Mouse (Mus musculus): ENCODE measurements at regions not wholly inside any gene's neighbourhood (a gene's known extent, or its start where the extent isn't known, plus 50 kb on each side); places are given as distances from the start of the nearest gene placed in this dataset.

GRCm38 (mm10) chr11:52533379-52533778, 137.2 kb downstream of the 9530068E07Rik start:
- no peak overlapping the region for H3K27ac ChIP-seq (ENCODE audit: low read depth, low read length)
- H3K4me2 ChIP-seq (ENCODE audit: low read length): no peak overlapping the region
- H3K36me3 ChIP-seq (ENCODE audit: control insufficient read depth, insufficient read depth, low read length): no peaks in the 10 kb centered on the region
- no peaks in the 10 kb centered on the region for H3K9me3 ChIP-seq (replicated peaks; ENCODE audit: control insufficient read depth, low read length)
- no peaks in the 10 kb centered on the region for H3K4me1 ChIP-seq (ENCODE audit: control insufficient read depth, insufficient read depth, low read length)
- WGBS: 59% methylated on average over 5 of the region's 5 CpGs
- H3K9ac ChIP-seq (ENCODE audit: low read length): no peak overlapping the region
- no peak overlapping the region for H3K4me3 ChIP-seq (ENCODE audit: low read depth, low read length)
- peak; percentile 15 for DNase-seq (ENCODE audit: low spot score)
- no peak for ATAC-seq
- no peaks in the 10 kb centered on the region; the same call in 1 of the 2 replicates for H3K27me3 ChIP-seq (replicated peaks; ENCODE audit: control insufficient read depth, insufficient read depth, low read length)

DNA sequence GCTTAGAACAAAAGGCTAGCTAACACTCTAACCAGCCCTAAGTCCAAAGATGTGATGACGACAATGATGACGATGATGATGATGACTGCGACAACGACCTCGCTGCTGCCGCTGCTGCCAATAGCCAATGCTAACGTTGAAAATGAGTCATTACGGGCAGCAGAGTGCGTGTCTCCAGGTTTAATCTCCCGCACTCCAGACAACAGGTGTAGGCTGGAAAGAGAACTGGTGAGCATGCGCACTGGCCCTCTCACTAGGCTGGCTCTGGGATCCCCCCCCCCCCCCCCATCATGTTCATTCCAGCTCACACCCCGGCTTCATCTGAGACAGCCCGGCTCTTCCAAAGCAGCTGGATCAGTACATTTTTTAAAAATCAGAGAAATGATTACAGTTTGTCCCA, 138.4 kb downstream of the 9530068E07Rik start:
- no peak overlapping the region for H3K4me3 ChIP-seq (ENCODE audit: low read depth, low read length)
- H3K9ac ChIP-seq (ENCODE audit: low read length): no peak overlapping the region
- H3K27me3 ChIP-seq (replicated peaks; ENCODE audit: control insufficient read depth, insufficient read depth, low read length): no peaks in the 10 kb centered on the region
- no peaks in the 10 kb centered on the region for H3K4me1 ChIP-seq (ENCODE audit: control insufficient read depth, insufficient read depth, low read length)
- H3K4me2 ChIP-seq (ENCODE audit: low read length): no peak overlapping the region
- ATAC-seq: no peak
- H3K27ac ChIP-seq (ENCODE audit: low read depth, low read length): no peak overlapping the region
- H3K9me3 ChIP-seq (replicated peaks; ENCODE audit: control insufficient read depth, low read length): no peaks in the 10 kb centered on the region
- H3K36me3 ChIP-seq (ENCODE audit: control insufficient read depth, insufficient read depth, low read length): no peaks in the 10 kb centered on the region
- DNase-seq (ENCODE audit: low spot score): peak; percentile 20
- WGBS: 49% methylated on average over 13 of the region's 13 CpGs

- DNase-seq (ENCODE audit: low spot score) (no peak), ATAC-seq (no peak)
- H3K36me3 ChIP-seq (ENCODE audit: control insufficient read depth, insufficient read depth, low read length): no peaks in the 10 kb centered on the region
- H3K9me3 ChIP-seq (replicated peaks; ENCODE audit: control insufficient read depth, low read length): no peaks in the 10 kb centered on the region
- H3K27me3 ChIP-seq (replicated peaks; ENCODE audit: control insufficient read depth, insufficient read depth, low read length): no peaks in the 10 kb centered on the region
- H3K4me3 ChIP-seq (ENCODE audit: low read depth, low read length): no peak overlapping the region
- no peaks in the 10 kb centered on the region for H3K4me1 ChIP-seq (ENCODE audit: control insufficient read depth, insufficient read depth, low read length)
- 82% methylated on average over 2 of the region's 2 CpGs for WGBS
- H3K9ac ChIP-seq (ENCODE audit: low read length): no peak overlapping the region
- H3K27ac ChIP-seq (ENCODE audit: low read depth, low read length): no peak overlapping the region
- H3K4me2 ChIP-seq (ENCODE audit: low read length): no peak overlapping the region
Measured at GRCm38 (mm10) chr11:52536211-52536610, 140.0 kb downstream of the 9530068E07Rik start.

DNA sequence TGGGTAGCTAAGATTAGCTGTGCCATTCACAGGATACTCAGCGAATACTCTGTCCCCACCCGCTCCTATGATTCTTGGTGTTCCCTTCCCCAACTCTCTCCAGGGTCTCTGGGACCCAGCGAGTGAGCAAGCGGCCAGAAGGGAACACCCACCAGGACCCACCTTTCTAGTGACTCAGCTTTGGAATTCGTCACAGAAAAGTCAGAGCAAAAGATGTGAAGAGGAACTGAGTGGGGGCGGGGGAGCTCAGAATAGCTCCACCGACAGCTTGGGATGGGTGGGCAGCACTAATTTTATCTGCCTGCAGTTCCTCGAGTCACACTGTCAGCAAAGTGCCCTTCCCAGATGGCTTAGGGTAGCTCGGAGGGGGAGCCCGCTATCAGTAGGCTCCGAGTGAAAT, 140.6 kb downstream of the 9530068E07Rik start:
- Histone ChIP-seq H3K9me3 (replicated peaks; ENCODE audit: control insufficient read depth, low read length) (no peaks in the 10 kb centered on the region), H3K4me3 (ENCODE audit: low read depth, low read length) (no peak overlapping the region), H3K27me3 (replicated peaks; ENCODE audit: control insufficient read depth, insufficient read depth, low read length) (no peaks in the 10 kb centered on the region), H3K4me2 (ENCODE audit: low read length) (no peak overlapping the region), H3K36me3 (ENCODE audit: control insufficient read depth, insufficient read depth, low read length) (no peaks in the 10 kb centered on the region), H3K4me1 (ENCODE audit: control insufficient read depth, insufficient read depth, low read length) (no peaks in the 10 kb centered on the region), H3K27ac (ENCODE audit: low read depth, low read length) (no peak overlapping the region), H3K9ac (ENCODE audit: low read length) (no peak overlapping the region)
- ATAC-seq (no peak), DNase-seq (ENCODE audit: low spot score) (no peak)
- 72% methylated on average over 11 of the region's 11 CpGs for WGBS

GRCm38 (mm10) chr11:52537819-52538435, 141.7 kb downstream of the 9530068E07Rik start:
- no peaks in the 10 kb centered on the region for H3K27me3 ChIP-seq (replicated peaks; ENCODE audit: control insufficient read depth, insufficient read depth, low read length)
- DNase-seq (ENCODE audit: low spot score) (no peak), ATAC-seq (no peak)
- no peak overlapping the region for H3K27ac ChIP-seq (ENCODE audit: low read depth, low read length)
- no peaks in the 10 kb centered on the region for H3K36me3 ChIP-seq (ENCODE audit: control insufficient read depth, insufficient read depth, low read length)
- H3K4me3 ChIP-seq (ENCODE audit: low read depth, low read length): no peak overlapping the region
- WGBS: 65% methylated on average over 4 of the region's 4 CpGs
- no peaks in the 10 kb centered on the region for H3K9me3 ChIP-seq (replicated peaks; ENCODE audit: control insufficient read depth, low read length)
- H3K4me1 ChIP-seq (ENCODE audit: control insufficient read depth, insufficient read depth, low read length): no peaks in the 10 kb centered on the region
- H3K4me2 ChIP-seq (ENCODE audit: low read length): no peak overlapping the region
- no peak overlapping the region for H3K9ac ChIP-seq (ENCODE audit: low read length)

DNA sequence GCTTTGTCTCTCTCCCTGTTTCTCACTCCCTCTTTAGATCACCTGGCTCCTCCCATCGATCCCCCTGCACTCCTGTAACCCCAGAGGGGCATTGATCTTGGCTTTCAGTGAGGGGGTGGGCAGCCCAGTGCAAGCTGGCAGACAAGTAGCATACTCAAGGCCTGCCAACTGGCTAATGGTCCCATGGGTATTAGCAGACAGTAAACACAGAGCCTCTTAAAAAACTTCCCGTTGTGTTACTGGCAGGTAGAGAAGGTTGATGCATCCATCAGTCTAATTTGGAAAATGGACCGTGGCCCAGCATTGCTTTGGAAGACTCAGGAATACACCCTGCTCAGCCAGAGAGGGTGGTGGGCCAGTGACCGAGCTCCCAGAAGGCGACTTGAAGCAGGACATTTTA, 145.0 kb downstream of the 9530068E07Rik start:
- Histone ChIP-seq H3K9me3 (replicated peaks; ENCODE audit: control insufficient read depth, low read length) (no peaks in the 10 kb centered on the region), H3K4me2 (ENCODE audit: low read length) (no peak overlapping the region), H3K27ac (ENCODE audit: low read depth, low read length) (no peak overlapping the region), H3K36me3 (ENCODE audit: control insufficient read depth, insufficient read depth, low read length) (no peaks in the 10 kb centered on the region), H3K4me1 (ENCODE audit: control insufficient read depth, insufficient read depth, low read length) (no peaks in the 10 kb centered on the region), H3K4me3 (ENCODE audit: low read depth, low read length) (no peak overlapping the region), H3K9ac (ENCODE audit: low read length) (no peak overlapping the region), H3K27me3 (replicated peaks; ENCODE audit: control insufficient read depth, insufficient read depth, low read length) (no peaks in the 10 kb centered on the region)
- 55% methylated on average over 5 of the region's 5 CpGs for WGBS
- DNase-seq (ENCODE audit: low spot score) (peak; percentile 32), ATAC-seq (no peak)

GRCm38 (mm10) chr11:52551451-52551850, 155.2 kb downstream of the 9530068E07Rik start:
- Histone ChIP-seq H3K36me3 (ENCODE audit: control insufficient read depth, insufficient read depth, low read length) (no peaks in the 10 kb centered on the region), H3K9ac (ENCODE audit: low read length) (no peak overlapping the region), H3K27ac (ENCODE audit: low read depth, low read length) (no peak overlapping the region), H3K4me1 (ENCODE audit: control insufficient read depth, insufficient read depth, low read length) (no peaks in the 10 kb centered on the region), H3K9me3 (replicated peaks; ENCODE audit: control insufficient read depth, low read length) (no peaks in the 10 kb centered on the region), H3K4me3 (ENCODE audit: low read depth, low read length) (no peak overlapping the region), H3K4me2 (ENCODE audit: low read length) (no peak overlapping the region), H3K27me3 (replicated peaks; ENCODE audit: control insufficient read depth, insufficient read depth, low read length) (no peaks in the 10 kb centered on the region)
- WGBS: 82% methylated on average over 5 of the region's 5 CpGs
- DNase-seq (ENCODE audit: low spot score): no peak
- ATAC-seq: no peak

- no peak overlapping the region for H3K9ac ChIP-seq (ENCODE audit: low read length)
- no peaks in the 10 kb centered on the region for H3K4me1 ChIP-seq (ENCODE audit: control insufficient read depth, insufficient read depth, low read length)
- no peaks in the 10 kb centered on the region for H3K9me3 ChIP-seq (replicated peaks; ENCODE audit: control insufficient read depth, low read length)
- no peak for ATAC-seq
- DNase-seq (ENCODE audit: low spot score): no peak
- no peaks in the 10 kb centered on the region for H3K27me3 ChIP-seq (replicated peaks; ENCODE audit: control insufficient read depth, insufficient read depth, low read length)
- 87% methylated on average over 4 of the region's 4 CpGs for WGBS
- H3K36me3 ChIP-seq (ENCODE audit: control insufficient read depth, insufficient read depth, low read length): no peaks in the 10 kb centered on the region
- no peak overlapping the region for H3K4me2 ChIP-seq (ENCODE audit: low read length)
- no peak overlapping the region for H3K27ac ChIP-seq (ENCODE audit: low read depth, low read length)
- no peak overlapping the region for H3K4me3 ChIP-seq (ENCODE audit: low read depth, low read length)
Measured at GRCm38 (mm10) chr11:52552860-52553259, 156.6 kb downstream of the 9530068E07Rik start.

DNA sequence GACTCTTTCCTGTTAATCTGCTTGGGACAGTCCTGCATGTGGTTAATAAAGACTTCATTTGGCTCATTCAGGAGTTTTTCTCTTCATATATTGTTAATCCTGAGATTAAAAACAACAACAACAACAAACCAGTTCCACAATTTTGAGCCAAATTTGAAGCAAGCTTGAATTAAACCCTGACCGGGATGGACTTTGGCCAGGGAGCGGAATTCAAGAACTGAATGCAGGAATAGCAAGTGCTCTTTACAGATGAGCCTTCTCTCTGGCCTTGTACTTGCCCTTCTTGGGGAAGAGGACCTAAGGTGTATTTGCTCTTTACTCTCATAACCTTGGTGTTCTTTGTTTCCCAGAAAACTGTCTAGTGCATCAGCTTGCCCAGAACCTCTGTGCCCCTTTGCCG, 161.6 kb downstream of the 9530068E07Rik start:
- WGBS: 92% methylated on average over 3 of the region's 3 CpGs
- ATAC-seq: no peak
- DNase-seq (ENCODE audit: low spot score): no peak

More for the DNA sequence above, 161.6 kb downstream of the 9530068E07Rik start:
- H3K4me2 ChIP-seq (ENCODE audit: low read length): no peak overlapping the region
- no peaks in the 10 kb centered on the region for H3K4me1 ChIP-seq (ENCODE audit: control insufficient read depth, insufficient read depth, low read length)
- no peaks in the 10 kb centered on the region for H3K27me3 ChIP-seq (replicated peaks; ENCODE audit: control insufficient read depth, insufficient read depth, low read length)
- H3K27ac ChIP-seq (ENCODE audit: low read depth, low read length): no peak overlapping the region
- no peaks in the 10 kb centered on the region for H3K36me3 ChIP-seq (ENCODE audit: control insufficient read depth, insufficient read depth, low read length)
- no peak overlapping the region for H3K4me3 ChIP-seq (ENCODE audit: low read depth, low read length)
- no peak overlapping the region for H3K9ac ChIP-seq (ENCODE audit: low read length)
- H3K9me3 ChIP-seq (replicated peaks; ENCODE audit: control insufficient read depth, low read length): no peaks in the 10 kb centered on the region
